Mouse (Mus musculus): ENCODE measurements at regions not wholly inside any gene's neighbourhood (a gene's known extent, or its start where the extent isn't known, plus 50 kb on each side); places are given as distances from the start of the nearest gene placed in this dataset.

GRCm38 (mm10) chr12:70753458-70753857 is 71.9 kb upstream of the Frmd6 start:
- DNase-seq (ENCODE audit: low read depth, low spot score), result no peak

GRCm38 (mm10) chr12:70758080-70758479 is 67.2 kb upstream of the Frmd6 start:
- DNase-seq (ENCODE audit: low read depth, low spot score), result no peak

DNA sequence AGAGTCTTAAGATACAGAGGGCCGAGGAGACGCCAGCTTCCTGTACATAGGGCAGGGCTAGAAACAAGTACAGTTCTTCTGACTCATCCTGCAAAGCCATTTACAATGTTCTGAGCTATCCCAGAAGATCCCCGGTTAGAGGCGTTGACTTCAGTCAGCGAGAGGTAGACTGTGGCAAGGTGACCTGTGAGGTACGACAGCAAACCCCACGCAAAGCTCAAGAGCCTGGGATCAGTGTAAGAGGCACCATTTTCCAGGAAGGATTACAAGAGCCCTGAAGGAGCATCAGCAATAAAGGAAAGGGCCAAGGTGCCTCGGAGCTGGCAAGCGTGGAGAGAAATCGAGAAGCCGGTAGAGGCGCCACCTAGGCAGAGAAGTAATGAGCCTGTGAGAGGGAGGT is 61.8 kb upstream of the Frmd6 start:
- no peak for DNase-seq (ENCODE audit: low read depth, low spot score)

GRCm38 (mm10) chr12:70766319-70766718 is 59.0 kb upstream of the Frmd6 start:
- DNase-seq (ENCODE audit: low read depth, low spot score), result no peak

- DNase-seq (ENCODE audit: low read depth, low spot score), result no peak
Observed at GRCm38 (mm10) chr12:70767959-70768358, 57.4 kb upstream of the Frmd6 start.

GRCm38 (mm10) chr12:70768745-70769144 is 56.6 kb upstream of the Frmd6 start:
- no peak for DNase-seq (ENCODE audit: low read depth, low spot score)

DNA sequence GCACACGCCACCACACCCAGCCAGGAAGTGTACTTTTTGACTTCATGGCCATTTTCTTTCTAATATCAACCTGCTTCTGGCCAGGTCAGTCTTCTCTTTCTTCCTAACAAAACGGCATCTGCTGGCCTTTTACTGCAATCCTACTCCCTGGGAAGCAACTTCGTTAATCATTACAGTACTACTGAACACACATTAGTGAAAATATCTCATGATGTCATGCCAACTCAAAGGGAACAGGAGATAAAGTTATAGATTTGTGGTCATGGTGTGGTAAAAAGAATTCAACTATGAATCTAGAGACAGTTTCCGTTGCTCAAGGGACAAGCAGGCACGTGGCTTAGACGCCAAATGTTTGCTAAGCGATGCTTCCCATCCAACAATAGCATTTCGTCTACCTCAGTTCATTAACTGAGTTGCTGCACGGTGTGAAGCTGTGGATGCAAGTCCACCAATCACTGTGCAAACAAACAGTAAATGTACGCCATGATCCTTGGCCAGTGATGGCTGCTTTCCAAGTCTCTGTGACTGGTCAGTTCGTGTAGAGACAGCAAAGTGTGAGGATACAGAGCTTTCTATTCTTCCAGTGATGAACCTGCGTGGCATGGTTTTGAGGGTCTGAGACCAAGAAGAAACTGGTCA is 55.7 kb upstream of the Frmd6 start:
- DNase-seq (ENCODE audit: low read depth, low spot score), result no peak

DNA sequence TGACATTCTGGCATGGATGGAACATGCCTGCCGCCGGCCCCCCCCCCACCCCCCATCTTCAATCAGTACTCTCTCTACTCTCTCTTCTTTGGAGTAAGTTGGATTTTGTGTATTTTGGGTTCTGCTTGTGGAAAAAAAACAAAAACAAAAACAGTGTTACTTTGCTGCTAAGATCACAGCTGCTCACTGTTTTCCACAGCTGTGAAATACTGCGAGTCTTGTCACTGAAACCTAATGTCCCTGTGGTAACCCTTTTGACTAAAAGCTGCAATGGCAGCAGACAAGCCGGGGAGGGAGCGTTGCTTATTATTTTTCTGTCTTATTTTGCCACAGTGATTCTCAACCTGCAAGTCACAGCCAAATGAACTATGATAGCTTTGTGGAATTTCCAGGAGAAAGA is 51.3 kb upstream of the Frmd6 start:
- no peak for DNase-seq (ENCODE audit: low read depth, low spot score)

GRCm38 (mm10) chr12:70774816-70775591 is 50.3 kb upstream of the Frmd6 start:
- DNase-seq (ENCODE audit: low read depth, low spot score), result no peak
